Mouse (Mus musculus) myocyte (in vitro differentiated cells): Measurements from ENCODE around the gene S100a10.

Experiments
- CEBPB ChIP-seq: IDR thresholded peaks from 2 replicates; pipeline ENCODE4 v1.6.1; 2011; ENCODE audit warnings: mild to moderate bottlenecking, moderate library complexity; ENCODE audit not compliant: poor library complexity, insufficient read depth, severe bottlenecking
- E2F4 ChIP-seq: IDR thresholded peaks from one replicate; pipeline ENCODE4 v1.6.1; 2011; ENCODE audit warnings: mild to moderate bottlenecking, control low read depth, moderate library complexity; ENCODE audit not compliant: insufficient read depth
- MAX ChIP-seq: IDR thresholded peaks from one replicate; pipeline ENCODE4 v1.6.1; 2011; ENCODE audit warnings: low read depth, mild to moderate bottlenecking, control low read depth
- MYOD1 ChIP-seq, 3 experiments: IDR thresholded peaks; one replicate each; pipeline ENCODE4 v1.6.1; 2011; ENCODE audit warnings: control low read depth in 2 of 3, low read depth in 2 of 3, mild to moderate bottlenecking in 2 of 3, moderate library complexity in 1 of 3; ENCODE audit not compliant: insufficient read length in 2 of 3, control insufficient read depth in 1 of 3
- MYOG ChIP-seq, 3 experiments: IDR thresholded peaks; one replicate each; pipeline ENCODE4 v1.6.1; 2011; ENCODE audit warnings: control low read depth in 2 of 3, low read depth in 2 of 3, mild to moderate bottlenecking in 2 of 3; ENCODE audit not compliant: insufficient read length in 2 of 3, control insufficient read depth in 1 of 3, insufficient read depth in 1 of 3
- POLR2A ChIP-seq: IDR thresholded peaks from one replicate; pipeline ENCODE4 v1.6.1; 2011; ENCODE audit warnings: low read depth, mild to moderate bottlenecking, control low read depth, moderate library complexity; ENCODE audit not compliant: insufficient read length
- POLR2AphosphoS2 ChIP-seq: IDR thresholded peaks from one replicate; pipeline ENCODE4 v1.6.1; 2011; ENCODE audit warnings: low read depth, control low read depth; ENCODE audit not compliant: insufficient read length
- REST ChIP-seq: IDR thresholded peaks from one replicate; pipeline ENCODE4 v1.6.1; 2011; ENCODE audit warnings: mild to moderate bottlenecking, control low read depth, moderate library complexity; ENCODE audit not compliant: insufficient read depth, insufficient read length
- SRF ChIP-seq: IDR thresholded peaks from one replicate; pipeline ENCODE4 v1.6.1; 2011; ENCODE audit warnings: low read depth; ENCODE audit not compliant: control insufficient read depth, insufficient read length
- TCF12 ChIP-seq: IDR thresholded peaks from one replicate; pipeline ENCODE4 v1.6.1; 2011; ENCODE audit warnings: mild to moderate bottlenecking, control low read depth; ENCODE audit not compliant: poor library complexity, insufficient read depth, severe bottlenecking
- USF1 ChIP-seq: IDR thresholded peaks from one replicate; pipeline ENCODE4 v1.6.1; 2011; ENCODE audit warnings: low read depth, mild to moderate bottlenecking, control low read depth, moderate library complexity

DNA sequence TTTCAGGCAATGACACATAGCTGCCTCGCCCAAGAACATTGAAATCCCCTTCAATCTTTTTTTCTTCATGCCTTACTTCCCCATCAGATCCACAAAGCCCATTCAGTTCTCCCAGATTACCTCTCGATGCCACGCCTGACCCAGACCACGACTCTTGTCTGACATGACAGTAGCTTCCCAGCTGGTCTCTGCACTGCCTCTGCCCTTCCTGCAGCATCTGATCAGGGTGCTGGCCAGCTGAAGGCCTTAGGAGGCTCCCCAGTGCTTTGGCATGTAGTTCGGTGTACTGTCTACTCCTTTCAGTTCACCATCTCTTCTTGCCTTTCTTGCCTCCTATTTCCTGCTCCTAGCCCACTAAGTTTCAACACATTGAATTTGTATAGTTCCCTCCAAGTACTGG, 26.1 kb upstream of the S100a10 start:
- TF ChIP-seq TCF12 (no peak), USF1 (no peak), POLR2A (no peak), MAX (no peak), POLR2AphosphoS2 (peak; percentile 90), CEBPB (no peak), REST (no peak), MYOG (IDR thresholded peaks at IDR 0.05; ENCODE audit: control insufficient read depth in 1 of 3, insufficient read depth in 1 of 3, insufficient read length in 2 of 3, low read depth in 2 of 3) (no peak), E2F4 (no peak), MYOD1 (IDR thresholded peaks at IDR 0.05; ENCODE audit: control insufficient read depth in 1 of 3, insufficient read length in 2 of 3, low read depth in 2 of 3) (no peak), SRF (no peak)
